ENCODE assay signal across 22 mouse cellular contexts in the genomic region with DNA sequence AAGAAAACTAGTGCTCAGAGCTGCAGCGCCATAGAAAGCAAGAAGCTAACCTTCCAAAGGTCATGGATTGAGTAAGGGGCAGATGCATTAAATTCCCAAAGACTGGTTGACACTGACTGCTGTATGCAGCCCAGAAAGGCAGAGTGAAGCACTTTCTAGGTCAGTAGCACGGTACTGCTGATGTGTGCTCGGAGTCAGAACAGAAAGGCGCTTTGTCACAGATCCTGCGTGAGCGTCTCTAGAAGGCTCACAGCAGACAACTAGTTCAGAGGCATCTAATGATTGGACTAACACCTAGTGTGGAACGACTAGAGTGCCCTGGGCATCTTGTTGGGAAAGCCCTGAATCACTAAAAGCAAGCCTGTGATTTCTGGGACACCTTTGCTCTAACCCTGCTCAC. TPM values are rescaled to one million over a fixed set of nuclear protein-coding genes. Genes with fewer than 3 reads are reported as not detected.
DNase-seq lines count a peak whose midpoint lies in the region; ATAC-seq lines count a peak whose summit lies in the region.
"Had no signal": no experiment of that assay in that cellular context is flagged by ENCODE, and none has a peak within 500 bp of the region (broad histone marks: within the 10 kb centered on the region; RNA-seq: fewer than 3 reads in every experiment).

No protein-coding gene starts in this region.

- ATAC-seq in frontal cortex, adult (ENCODE audit: low TSS enrichment), result peak; percentile 55; the same call in 1 of the 2 replicates
- no peak for ATAC-seq in neural tube, embryonic 13.5 days (ENCODE audit: low read depth)
- ATAC-seq in midbrain, embryonic 15.5 days (replicated peaks), result no peak
- ATAC-seq: forebrain, embryonic 13.5 days; forebrain, embryonic 15.5 days; forebrain, postnatal 0 days had no signal

- no peak overlapping the region for H3K4me2 ChIP-seq in neural tube, embryonic 13.5 days
- no peak overlapping the region for H3K4me2 ChIP-seq in midbrain, embryonic 15.5 days
- H3K4me2 ChIP-seq: embryonic facial prominence, embryonic 12.5 days; forebrain, embryonic 13.5 days; forebrain, embryonic 15.5 days had no signal

- no peak for DNase-seq in frontal cortex, postnatal 25 days (ENCODE audit: low spot score in 2 of 2)
- no peak for DNase-seq in neural tube, embryonic 10.5 days (ENCODE audit: extremely low spot score, low spot score)
- DNase-seq: adrenal gland, adult 2 months; adrenal gland, postnatal 10 days; adrenal gland, postnatal 25 days; cerebellum, adult 11-12 months; cerebellum, adult 2 months; cerebellum, adult 9-11 months; cerebellum, postnatal 25 days; forebrain, postnatal 0 days had no signal

- 93% methylated on average over 7 of the region's 7 CpGs for WGBS in neural tube, embryonic 13.5 days
- 90% methylated on average over 7 of the region's 7 CpGs for WGBS in midbrain, embryonic 15.5 days

- no peaks in the 10 kb centered on the region for H3K4me1 ChIP-seq in neural tube, embryonic 13.5 days (replicated peaks)
- no peaks in the 10 kb centered on the region for H3K4me1 ChIP-seq in midbrain, embryonic 15.5 days
- H3K4me1 ChIP-seq: embryonic facial prominence, embryonic 10.5 days; embryonic facial prominence, embryonic 12.5 days; forebrain, embryonic 13.5 days; forebrain, embryonic 15.5 days had no signal

- no peak overlapping the region for H3K9ac ChIP-seq in neural tube, embryonic 13.5 days
- H3K9ac ChIP-seq in midbrain, embryonic 15.5 days, result no peak overlapping the region
- H3K9ac ChIP-seq: embryonic facial prominence, embryonic 12.5 days; forebrain, embryonic 13.5 days; forebrain, embryonic 15.5 days; forebrain, postnatal 0 days had no signal

- H3K27ac ChIP-seq in neural tube, embryonic 13.5 days (replicated peaks), result 0 out of 2 replicates have a peak overlapping the region, but pooled peaks have one; percentile 13
- no peak overlapping the region for H3K27ac ChIP-seq in midbrain, embryonic 15.5 days
- H3K27ac ChIP-seq: embryonic facial prominence, embryonic 10.5 days; embryonic facial prominence, embryonic 12.5 days; forebrain, embryonic 13.5 days; forebrain, embryonic 15.5 days had no signal

- H3K4me3 ChIP-seq in neural tube, embryonic 13.5 days, result no peak overlapping the region
- H3K4me3 ChIP-seq in midbrain, embryonic 15.5 days, result no peak overlapping the region
- H3K4me3 ChIP-seq: embryonic facial prominence, embryonic 10.5 days; embryonic facial prominence, embryonic 12.5 days; forebrain, embryonic 13.5 days; forebrain, embryonic 15.5 days had no signal

- H3K9me3 ChIP-seq in neural tube, embryonic 13.5 days, result no peaks in the 10 kb centered on the region
- no peaks in the 10 kb centered on the region for H3K9me3 ChIP-seq in midbrain, embryonic 15.5 days
- H3K9me3 ChIP-seq: embryonic facial prominence, embryonic 10.5 days; embryonic facial prominence, embryonic 12.5 days; forebrain, embryonic 13.5 days; forebrain, embryonic 15.5 days had no signal

- peaks cover 95% of the 10 kb centered on the region for H3K36me3 ChIP-seq in neural tube, embryonic 13.5 days
- peaks cover 35% of the 10 kb centered on the region for H3K36me3 ChIP-seq in midbrain, embryonic 15.5 days (replicated peaks)

- H3K27me3 ChIP-seq in neural tube, embryonic 13.5 days, result no peaks in the 10 kb centered on the region
- no peaks in the 10 kb centered on the region for H3K27me3 ChIP-seq in midbrain, embryonic 15.5 days (replicated peaks)
- H3K27me3 ChIP-seq: embryonic facial prominence, embryonic 12.5 days; forebrain, embryonic 13.5 days; forebrain, embryonic 15.5 days had no signal

RNA-seq across cellular contexts. Expression of a gene that starts 37.8 kb away (rescaled TPM):
- polyA plus RNA-seq in neural tube, embryonic 13.5 days (2015; fragmentation: Nextera tagmentation; extraction: Ambion mirVana), result 44.4 and 48.5 TPM in 2 replicates
- polyA plus RNA-seq in midbrain, embryonic 15.5 days (2015; fragmentation: Nextera tagmentation; extraction: Ambion mirVana), result 31.0 and 32.8 TPM in 2 replicates

RNA-seq across cellular contexts. Expression of a gene that starts 52.7 kb away (rescaled TPM):
- polyA plus RNA-seq in neural tube, embryonic 13.5 days (2015; fragmentation: Nextera tagmentation; extraction: Ambion mirVana), result 130 and 139 TPM in 2 replicates
- 142 and 154 TPM in 2 replicates for polyA plus RNA-seq in midbrain, embryonic 15.5 days (2015; fragmentation: Nextera tagmentation; extraction: Ambion mirVana)

RNA-seq across cellular contexts. Expression of a gene that starts 52.8 kb away (rescaled TPM):
- polyA plus RNA-seq in neural tube, embryonic 13.5 days (2015; fragmentation: Nextera tagmentation; extraction: Ambion mirVana), result 64.8 and 66.2 TPM in 2 replicates
- 70.0 and 70.4 TPM in 2 replicates for polyA plus RNA-seq in midbrain, embryonic 15.5 days (2015; fragmentation: Nextera tagmentation; extraction: Ambion mirVana)

RNA-seq across cellular contexts. Expression of a gene that starts 56.1 kb away (rescaled TPM):
- polyA plus RNA-seq in neural tube, embryonic 13.5 days (2015; fragmentation: Nextera tagmentation; extraction: Ambion mirVana), result not detected in 2 replicates
- not detected in 2 replicates for polyA plus RNA-seq in midbrain, embryonic 15.5 days (2015; fragmentation: Nextera tagmentation; extraction: Ambion mirVana)
- polyA plus RNA-seq: adrenal gland, adult 2 months; C2C12; cerebellum, adult 2 months; cortical plate, adult 2 months; embryonic facial prominence, embryonic 10.5 days; embryonic facial prominence, embryonic 12.5 days; embryonic facial prominence, embryonic 14.5 days; forebrain, embryonic 11.5 days; forebrain, embryonic 13.5 days; forebrain, embryonic 15.5 days; forebrain, postnatal 0 days; frontal cortex, adult 2 months had no signal
